Mouse (Mus musculus) c-Kit-negative CD71-positive TER-119-positive erythroid progenitor cells, embryonic 14.5 days (primary cell): ENCODE data around the gene Cdc42ep1.

ENCODE experiments used
- DNase-seq: peaks from one replicate; pipeline ENCODE4 v3.0.0-alpha.2; 2013; ENCODE audit warnings: low read depth, low spot score

Gene Cdc42ep1

DNA sequence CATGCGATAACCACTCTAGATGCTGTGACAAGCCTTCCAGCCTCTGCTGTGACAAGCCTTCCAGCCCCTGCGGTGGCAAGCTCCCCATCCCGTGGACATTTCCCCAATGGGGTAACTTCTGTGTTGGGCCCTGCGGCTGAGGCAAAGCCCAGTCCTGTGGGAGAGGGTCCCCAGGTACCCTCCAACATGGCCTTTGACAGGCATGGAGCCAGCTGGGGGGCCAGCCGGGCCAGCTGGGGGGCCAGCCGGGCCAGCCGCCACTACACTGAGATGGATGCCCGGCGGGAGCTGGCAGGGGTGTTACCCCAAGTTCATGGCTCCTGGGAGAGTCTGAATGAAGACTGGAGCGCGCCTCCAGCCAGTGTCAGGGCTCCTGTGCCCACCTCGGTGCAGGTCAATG, 7.1 kb downstream of the Cdc42ep1 start:
- no peak for DNase-seq

DNA sequence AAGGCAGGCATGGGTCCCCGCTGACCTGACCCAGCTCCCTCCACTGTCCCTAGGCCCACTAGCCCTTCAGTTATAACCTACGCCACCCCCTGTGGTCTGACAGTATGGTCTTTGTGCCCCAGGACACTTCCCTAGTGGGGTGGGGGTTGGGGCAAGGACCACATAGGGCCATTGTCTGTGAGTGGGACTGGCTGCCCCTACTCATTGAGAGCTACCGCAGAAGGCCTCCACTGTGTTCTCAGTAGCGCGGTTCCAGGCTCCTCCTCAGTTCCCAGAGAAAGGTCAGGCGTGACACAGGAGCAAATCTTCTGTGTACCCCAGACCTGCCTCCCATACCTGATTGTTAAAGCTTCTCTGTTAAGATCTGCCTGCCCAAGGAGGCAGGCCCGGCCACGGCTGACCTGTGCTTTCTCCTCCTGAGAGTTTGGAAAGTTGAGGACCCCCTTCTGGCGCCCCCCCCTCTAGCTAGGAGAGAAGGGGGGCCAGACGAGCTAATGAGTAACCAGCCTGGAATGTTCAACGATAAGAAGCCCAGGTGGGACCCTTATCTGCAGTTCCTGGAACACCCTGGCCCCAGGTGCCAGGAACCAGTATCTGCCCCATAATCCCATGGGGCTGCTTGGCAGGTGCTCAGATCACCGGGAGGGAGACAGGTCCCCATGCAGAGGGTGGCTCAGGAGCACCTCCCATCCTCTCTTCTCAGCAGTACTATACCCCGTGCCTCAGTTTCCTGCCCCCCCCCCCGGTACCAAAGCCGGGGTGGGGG, 7.8 kb downstream of the Cdc42ep1 start:
- DNase-seq = no peak

DNA sequence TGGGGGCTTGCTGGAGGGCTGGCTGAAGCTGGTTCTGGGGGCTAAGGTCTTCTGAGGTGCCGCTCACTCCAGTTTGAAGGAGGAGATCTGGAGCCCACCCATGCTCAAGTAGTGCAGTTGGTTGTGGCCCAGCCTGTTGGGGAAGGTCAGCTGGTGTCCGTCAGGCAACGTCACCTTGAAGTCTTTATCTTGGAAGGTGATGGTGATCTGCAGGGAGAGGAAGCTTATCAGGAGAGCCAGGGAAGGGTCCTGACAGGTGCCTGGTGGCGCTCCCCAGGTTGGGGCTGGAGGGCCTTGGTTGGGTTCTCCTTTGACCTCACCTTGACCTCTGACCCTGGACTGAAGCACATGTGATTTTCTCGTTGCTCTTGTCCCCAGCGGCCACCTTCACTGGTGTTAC, 8.5 kb downstream of the Cdc42ep1 start:
- no peak for DNase-seq

DNA sequence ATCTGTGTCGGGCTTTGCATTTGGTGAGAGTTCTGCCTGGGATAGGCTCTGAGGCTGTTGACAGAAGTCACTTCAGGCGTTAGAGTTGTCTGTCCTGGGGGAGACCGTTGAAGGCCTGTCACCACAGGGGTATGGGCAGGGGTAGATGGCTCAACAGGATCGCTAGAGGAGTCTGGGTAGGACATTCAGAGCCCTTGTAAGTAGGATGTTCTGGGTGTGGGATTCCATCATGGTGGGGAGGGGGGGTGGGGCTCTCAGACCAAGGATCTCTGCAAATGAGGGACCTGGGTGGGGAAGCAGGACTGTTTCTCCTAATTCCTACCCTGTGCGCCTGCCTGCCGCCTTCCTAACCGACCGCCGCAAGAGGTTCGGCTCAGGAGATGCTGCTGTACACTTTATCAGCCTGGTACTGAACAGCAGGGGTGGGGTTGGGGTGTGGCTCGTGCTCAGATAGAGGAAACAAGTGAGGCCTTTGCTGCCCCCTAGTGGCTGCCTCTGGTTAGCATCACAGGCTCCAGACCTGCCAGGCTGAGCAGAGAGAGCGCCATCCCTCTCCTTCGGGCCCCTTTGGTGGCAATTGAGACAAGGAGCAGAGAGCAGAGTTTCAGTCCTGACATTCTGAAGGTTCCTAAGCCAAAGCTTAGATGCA, 9.2 kb downstream of the Cdc42ep1 start:
- DNase-seq = peak; percentile 90

DNA sequence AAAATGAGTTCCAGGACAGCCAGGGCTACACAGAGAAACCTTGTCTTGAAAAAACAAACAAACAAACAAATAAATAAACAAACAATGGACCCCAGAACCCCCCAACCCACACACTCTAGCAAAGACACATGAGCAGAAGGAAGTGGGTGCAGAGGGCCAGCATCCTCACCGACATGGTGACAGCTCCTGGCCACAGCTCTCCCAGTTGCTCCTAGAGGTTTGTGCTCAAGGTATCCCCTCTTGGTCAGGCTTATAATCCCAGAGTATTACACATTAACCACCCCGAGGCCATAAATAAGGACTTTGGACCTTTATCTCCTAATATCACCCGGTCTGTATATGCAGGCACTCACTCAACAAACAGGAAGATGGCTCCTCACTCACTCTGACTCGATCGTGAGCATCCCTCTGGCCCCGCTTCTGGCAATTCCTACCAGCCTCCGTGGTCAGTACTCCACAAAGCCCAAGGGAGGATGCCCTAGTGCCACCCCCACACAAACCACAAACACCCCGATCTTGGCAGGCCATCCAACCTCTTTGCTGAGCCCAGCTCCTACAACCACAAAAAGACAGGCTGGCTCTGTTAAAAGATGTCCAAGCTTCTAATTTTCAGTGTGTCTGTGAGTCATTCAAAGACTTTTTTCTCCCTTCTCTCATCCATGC, 13.0 kb downstream of the Cdc42ep1 start, which contains the start of gene Lgals2:
Gene Lgals2, minus strand, starts transcription at position 227 of the 663 bp plus-strand sequence.
- DNase-seq = no peak

DNA sequence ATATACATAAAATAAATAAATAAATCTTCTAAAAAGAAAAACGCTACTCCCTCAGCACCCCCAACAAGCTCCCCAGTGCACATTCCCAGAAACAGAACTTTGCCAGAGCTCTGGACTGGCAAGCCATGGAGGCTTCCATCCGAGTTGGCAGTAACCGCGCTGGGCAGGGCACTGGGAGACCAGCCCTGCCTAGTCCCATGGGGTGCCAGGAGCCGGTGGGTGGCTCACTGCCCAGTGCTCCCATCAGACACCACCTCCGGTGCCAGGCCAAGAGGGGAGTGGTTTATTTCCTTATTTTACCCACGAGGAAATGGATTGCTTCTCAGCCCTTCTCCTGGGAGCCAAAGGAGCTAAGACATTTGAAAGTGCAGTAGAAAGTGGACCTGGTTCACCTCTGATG, 14.6 kb downstream of the Cdc42ep1 start:
- no peak for DNase-seq

DNA sequence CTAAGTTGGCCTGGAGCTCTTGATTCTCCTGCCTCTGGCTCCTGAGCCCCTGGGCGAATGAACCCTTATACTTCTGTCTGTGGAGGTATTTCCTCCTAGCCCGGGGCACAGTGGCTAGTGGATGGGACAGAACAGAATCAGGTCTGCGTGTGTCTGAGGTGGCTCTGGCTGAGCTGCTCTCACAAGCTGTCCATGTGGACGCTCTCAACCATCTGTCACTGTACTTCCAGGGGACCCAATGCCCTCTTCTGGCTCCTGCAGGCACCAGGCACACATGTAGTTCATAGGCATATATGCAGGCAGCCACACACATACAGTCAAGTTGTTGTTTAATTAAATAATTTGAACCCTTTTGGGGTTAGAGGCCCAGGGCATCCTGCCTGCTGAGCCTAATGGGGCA, 16.9 kb downstream of the Cdc42ep1 start:
- DNase-seq = no peak

DNA sequence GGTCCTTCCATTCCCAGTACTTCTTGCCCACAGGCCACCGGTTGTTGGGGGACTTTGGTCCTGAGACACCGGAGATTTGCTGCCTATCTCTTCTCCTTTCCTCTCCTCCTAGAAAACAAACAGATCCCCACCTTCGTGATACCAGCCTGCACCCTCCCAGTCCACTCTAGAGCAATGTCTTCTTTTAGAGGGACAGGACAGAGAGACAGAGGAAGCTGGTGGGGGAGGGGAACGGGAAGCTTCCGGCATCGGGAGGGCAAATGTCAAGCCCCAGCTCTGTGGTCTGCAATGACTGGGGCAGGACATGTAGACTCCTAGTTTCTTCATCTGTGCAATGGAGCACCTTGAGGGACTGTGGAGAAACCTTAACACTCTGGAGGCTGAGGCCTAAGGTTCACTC, 17.3 kb downstream of the Cdc42ep1 start:
- DNase-seq = no peak

DNA sequence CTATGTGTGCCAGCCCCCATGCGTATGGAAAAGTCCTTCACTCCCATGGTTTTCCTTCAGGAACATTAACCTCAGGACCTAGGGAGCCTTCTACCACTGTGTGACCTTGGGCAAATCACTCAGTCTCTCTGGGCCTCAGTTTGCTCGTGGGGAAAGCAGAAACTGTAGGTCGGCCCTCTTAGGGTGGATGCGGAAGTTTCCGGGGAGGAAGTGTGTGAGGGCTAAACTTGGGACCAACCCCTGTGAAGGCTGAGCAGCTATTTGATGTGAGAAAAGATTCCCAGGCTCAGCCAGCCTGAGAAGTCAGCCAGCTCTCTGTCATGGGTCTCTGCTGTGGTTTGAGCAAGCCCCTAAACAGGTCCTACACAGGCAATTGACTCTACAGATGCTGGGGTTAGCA, 19.9 kb downstream of the Cdc42ep1 start:
- no peak for DNase-seq

DNA sequence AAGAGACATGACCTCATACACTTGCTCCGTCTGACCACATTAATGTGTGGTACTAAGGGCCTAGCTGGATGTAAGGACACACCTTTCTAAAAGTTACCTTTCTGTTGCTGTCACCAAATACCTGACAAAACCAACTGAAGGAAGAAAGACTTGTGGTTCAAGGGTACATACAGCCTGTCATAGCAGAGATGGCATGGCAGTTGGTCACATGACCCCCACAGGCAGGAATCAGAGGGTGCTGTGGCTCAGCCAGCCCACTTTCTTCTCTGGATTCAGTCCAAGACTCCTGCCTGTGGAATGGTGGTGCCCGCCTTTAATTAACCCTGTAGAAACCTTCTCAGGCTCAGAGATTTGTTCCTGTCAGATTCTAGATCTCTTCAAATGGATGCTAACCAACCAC, 20.7 kb downstream of the Cdc42ep1 start:
- DNase-seq = no peak

DNA sequence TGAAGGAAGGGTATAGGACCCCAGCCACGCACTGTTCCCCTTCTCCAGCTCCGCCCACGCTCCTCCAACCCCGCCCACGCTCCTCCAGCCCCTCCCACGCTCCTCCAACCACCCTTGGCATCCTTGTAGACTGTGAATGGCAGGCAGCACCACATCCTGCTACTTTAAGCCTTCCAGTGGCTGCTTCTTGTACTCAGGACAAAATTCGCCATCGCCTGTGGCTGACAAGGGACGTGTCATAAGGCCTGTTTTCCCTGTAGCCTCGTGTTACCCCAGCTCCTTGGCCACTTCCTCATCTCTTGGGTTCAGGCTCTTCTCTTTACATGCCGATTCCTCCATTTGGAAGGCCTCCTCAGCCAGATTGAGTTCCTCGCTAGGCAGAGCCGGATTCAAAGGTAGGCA, 21.4 kb downstream of the Cdc42ep1 start:
- DNase-seq = no peak

DNA sequence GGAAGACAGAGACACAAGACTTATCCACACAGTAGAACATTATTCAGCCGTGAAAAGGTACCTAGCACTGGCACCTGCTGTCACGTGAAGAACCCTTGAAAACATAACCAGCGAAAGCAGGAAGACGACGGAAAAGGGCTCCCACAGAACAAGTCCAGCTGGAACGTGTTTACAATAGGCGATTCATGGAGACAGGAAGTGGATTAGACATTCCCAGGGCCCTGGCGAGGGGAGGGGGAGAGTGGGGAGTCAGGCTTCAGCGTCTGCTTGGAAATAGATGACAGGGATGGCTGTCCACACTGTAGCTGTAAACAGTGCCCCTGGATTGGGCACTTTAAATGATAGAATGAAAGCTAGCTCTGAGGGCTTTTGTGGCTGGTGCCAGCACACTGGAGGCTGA, 26.0 kb downstream of the Cdc42ep1 start:
- no peak for DNase-seq

DNA sequence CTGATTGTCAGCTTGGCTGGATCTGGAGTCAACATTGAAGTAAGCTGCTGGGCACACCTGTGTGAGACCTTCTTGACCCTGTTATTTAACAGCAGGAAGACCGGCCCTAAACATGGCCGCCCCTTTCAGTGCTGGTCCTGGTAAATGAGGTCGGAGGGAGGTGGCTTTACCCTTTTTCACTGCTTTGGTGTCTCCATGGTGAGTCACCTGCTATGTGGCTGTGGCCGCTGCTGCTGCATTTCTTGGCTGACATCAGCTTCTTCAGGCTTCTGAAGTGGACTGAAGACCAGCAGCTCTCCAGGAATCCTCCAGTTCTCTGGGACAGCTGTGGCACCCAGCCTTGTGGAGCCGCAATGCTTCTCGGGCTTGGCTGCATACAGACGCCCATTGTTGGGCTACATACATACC, 26.4 kb downstream of the Cdc42ep1 start:
- DNase-seq = no peak

DNA sequence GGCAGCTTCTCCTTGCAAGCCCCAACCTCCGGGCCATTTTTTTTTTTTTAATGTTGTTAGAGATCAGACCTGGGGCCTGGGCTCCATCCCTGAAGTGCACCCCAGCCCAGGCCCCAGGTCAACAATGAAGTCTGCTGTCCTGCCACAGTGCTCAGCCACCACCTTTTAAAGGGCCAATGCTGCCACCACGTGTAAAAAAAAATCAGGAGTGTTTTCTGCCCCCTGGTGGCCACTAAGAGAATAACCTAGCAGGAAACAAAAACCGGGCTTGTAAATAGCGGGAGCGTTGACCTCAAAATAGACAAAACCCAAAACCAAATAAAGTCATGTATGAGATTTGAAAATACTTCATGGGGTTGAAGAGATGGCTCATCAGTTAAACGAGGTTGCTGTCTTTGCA, 27.4 kb downstream of the Cdc42ep1 start:
- peak; percentile 44 for DNase-seq

DNA sequence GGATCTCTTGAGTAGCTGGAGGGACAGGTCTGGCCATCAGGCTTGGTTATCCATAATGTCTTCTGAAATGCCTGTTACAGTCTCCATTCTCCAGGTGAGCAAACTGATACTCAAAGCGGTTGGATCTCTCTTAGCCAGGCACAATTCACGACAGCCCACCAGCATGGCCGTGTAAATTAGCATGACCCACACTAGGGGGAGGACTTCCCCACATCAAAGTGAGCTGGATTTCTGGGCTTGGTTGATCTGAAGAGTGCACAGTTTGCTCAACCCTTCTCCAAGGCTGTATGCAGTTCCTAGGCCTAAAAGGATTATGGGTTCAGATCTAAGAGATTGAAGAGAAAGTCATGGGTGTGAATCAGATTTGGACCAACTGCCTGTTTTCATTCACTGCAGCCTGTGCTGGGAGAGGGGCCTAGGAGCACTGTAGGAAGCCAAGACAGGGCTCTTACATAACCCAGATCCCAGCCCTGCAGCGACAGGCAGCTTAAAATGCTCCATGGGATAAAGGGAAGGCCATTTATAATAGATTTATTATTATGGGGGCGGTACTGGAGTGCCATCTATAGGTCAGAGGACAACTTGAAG, 29.7 kb downstream of the Cdc42ep1 start:
- DNase-seq = no peak

DNA sequence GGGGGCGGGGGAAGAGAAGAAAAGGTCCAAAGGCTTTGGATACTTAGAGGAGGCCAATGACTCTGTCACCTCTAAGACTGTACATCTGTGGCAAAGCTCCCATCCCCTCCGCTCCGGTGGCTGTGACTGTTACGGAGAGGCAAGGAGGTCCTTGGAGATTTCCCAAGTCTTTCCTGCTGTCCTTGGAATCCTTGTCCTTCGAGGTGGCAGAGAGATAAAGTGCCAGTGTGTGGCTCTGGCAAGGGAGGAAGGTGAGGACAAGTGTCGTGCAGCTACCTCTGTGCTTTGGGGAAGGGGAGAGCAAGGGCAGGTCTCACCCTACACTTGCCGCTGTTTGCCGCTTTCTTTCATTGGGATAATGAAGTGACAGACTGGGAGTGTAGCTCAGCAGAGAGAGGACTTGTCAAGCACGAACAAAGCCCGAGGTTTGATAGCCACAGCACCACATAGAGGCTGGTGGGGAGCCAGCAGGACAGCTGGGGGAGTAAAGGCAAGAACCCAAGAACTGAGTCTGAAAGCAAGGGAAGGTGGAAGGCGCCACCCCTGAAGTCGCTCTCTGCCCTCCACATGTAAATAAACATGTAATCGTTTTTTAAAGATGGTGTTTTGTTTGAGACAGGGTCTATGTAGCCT, 31.5 kb downstream of the Cdc42ep1 start:
- DNase-seq = no peak

DNA sequence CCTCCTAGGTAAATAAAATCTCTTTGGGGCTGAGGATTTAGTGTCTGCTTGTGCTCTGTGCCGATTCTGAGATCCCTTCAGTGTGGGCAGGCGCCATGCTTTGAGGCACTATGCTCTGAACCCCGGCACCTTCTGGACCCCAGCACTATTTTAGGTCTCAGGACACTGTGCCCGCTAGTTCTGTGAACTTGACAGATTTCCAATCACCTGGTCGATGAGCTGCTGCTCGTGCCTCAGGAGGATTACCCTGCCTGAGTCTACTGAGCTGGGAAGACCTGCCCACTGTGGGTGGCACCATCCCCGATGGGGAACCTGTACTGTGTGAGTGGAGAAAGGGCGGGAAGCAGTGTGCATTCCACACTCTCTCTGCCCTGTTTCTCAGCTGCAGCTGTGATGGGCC, 32.6 kb downstream of the Cdc42ep1 start:
- no peak for DNase-seq

DNA sequence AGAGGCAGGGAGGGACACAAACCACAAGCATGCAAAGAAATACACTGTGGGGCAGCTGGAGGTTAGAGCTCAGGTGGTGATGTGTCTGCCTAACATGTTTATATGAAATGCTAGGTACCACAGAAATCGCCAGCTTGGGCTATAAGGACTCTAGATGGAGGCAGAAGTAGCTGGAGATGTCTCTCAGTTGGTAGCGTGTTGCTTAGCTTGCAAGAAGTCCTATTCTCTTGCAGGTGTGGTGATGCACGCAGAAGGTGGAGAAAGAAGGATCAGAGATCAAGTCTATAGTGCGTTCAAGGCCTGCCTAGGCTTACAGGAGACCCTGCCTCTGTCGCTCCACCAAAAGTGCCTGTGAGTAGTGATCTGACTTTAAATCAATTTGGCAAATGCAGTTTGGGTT, 33.1 kb downstream of the Cdc42ep1 start:
- no peak for DNase-seq

DNA sequence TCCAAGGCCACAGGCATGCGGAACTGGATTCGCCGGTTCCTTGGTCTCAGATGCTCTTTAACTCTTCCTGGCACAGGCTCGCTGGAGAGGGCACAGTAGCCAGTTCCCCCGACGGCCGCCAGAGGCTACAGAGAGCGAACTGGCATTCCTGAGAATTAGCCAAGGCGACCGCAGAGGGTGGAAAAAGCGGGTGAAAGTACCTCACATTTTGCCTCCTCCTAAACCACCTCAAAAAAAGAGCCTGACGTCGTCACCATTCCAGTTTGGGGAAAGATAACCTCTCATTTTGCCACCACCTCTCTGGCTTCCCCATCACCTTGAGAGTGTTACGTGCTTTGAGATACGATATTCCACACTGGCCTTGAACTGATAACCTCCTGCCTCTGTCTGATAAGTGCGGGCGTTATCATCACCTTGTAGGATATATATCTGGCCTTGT, 33.9 kb downstream of the Cdc42ep1 start:
- DNase-seq = peak; percentile 57

DNA sequence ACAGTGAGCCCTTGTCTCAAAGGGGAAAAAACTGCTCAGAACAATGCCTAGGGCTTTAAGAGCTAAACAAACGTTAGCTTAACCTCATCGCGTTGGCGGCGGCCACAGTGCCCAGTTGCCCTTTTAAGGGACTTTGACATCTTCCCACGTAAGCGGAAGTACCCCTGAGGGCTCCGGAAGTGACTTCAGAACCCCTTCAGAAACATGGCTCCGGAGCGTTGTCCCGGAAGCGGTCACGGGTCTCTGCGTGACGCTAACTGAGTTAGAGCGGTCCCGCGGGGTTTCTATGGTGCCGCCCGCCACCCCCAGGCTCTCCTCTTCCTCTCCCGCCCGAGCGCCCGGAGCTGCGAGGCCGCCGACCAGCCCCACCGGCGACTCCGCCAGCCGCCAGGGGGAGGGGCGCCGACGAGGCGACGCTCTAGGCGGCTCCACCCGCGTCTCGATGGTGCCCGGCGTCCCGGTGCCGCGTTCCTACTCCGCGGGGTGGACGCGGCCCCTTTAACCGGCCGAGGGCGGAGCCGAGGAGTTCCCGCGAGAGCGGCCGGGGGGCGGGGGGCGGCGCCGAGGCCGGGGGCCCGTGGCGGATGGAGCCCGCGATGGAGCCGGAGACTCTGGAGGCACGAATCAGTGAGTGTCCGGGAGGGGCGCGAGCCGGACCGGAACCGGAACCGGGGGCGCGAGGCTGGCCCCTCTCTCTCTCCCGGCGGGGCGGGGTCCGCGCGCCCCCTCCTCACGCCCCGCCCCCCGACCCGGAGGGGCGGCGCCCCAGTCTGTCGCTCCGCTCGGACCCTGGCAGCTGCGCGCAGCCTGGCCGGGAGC, 34.8 kb downstream of the Cdc42ep1 start, which contains the start of gene Gga1:
Gene Gga1, plus strand, starts transcription at position 200 of the 819 bp plus-strand sequence.
- peak; percentile 71 for DNase-seq

DNA sequence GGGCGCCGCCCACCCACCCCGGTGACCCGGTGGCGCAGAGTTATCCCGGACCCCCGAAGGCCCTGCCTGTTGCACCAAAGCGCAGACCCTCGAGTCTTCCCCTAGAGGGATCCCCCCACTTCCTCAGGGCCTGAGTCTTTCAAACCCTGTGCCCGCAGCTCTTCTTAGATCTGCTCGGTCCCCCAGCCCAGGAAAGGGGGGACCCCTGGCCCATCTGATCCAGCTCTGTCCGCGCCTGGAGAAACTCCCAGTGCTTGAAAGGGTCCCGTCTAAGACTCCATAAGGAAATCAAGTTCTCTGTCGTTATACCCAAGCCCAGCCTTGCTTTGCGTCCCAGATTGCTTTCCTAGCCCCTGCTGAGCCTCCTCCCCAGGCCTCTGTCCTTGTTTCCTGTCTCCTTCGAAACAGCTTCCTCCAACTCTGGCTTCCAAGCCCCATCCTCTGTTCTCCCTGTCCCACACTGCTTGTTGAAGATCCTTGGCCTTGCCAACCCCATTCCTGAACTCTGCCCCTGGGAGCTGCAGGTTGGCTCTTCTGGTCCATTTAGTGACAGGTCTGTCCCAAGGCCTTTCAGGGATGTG, 35.5 kb downstream of the Cdc42ep1 start:
- no peak for DNase-seq
